Mouse (Mus musculus): ENCODE data around the gene Rbfox3.
"Not testable (repeated sequence)": the region's sequence is repeated elsewhere in the genome, so short reads cannot be mapped to it uniquely, and the experiment has no call there.

Gene Rbfox3

DNA sequence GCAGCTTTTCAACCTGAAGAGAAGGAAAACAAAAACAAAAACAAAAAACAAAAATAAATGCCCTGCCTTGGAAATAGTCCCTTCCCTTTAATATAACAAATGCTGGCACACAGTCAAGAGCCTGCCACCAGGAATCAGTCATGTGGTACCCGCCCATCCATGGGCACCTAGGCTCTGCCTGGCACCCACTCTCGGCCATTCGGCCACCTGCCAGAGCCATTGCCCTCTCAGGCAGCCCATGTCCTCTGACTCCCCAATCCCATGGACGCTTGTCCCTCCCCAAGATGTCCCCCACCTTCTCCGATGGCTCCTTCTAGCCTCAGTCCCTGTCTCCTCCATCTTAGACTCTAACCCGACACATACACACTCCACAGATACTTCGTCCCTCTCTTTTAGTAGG lies 100.0 kb downstream of the Rbfox3 start:
- no peak for DNase-seq

DNA sequence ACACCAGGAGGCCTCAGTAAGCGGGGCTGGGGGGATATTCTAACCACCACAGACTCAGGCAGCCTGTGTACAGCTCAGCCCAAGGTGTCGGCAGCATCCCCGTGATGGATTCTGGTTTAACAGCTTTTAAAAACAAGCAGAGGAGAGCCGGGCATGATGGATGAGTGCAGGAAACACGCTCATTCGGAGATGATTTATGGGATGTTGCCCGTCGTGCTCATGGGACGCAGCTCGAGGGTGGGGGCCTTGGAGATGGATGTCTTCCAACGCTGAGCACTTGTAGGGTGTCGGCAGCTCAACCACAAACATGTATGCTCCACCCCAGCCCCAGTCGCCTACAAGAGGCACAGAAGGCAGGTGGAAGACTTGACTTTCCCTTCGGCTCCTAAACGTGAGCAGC lies 103.9 kb downstream of the Rbfox3 start:
- no peak for DNase-seq

DNA sequence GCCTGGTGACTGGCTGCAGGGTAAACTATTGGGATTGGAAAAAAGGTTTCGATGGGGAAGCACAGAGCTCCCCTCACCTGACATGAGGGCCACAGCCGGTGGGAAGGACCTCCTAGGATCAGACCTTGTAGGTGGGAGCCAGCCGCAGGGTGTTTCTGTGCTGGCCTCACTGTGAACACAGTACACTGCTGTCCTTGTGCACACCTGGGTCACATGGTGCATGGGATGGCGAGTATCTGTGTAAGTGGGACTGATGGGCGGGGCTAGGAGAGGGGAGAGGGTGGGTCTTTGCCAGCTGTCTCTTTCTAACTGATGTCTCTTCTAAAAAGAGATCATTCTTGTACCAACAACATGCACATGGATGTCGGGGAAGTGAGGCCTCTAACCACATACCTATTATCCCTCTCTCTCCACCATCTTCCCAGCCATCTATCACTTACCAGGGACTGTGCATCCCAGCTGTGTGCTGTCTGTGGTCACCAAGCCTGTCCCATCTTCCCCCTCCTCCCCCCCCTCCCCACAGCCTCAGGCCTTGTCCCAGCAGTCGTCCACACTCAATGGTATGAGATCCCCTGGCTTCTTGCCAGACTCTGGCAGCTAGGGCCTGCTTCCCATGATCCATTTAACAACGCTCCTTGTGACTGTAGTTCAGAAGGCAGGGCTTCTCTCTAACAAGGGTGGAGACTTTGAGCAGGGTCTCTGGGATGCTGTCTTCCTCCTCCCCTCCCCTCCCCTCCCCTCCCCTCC lies 116.4 kb downstream of the Rbfox3 start:
- DNase-seq, result peak; percentile 27

DNA sequence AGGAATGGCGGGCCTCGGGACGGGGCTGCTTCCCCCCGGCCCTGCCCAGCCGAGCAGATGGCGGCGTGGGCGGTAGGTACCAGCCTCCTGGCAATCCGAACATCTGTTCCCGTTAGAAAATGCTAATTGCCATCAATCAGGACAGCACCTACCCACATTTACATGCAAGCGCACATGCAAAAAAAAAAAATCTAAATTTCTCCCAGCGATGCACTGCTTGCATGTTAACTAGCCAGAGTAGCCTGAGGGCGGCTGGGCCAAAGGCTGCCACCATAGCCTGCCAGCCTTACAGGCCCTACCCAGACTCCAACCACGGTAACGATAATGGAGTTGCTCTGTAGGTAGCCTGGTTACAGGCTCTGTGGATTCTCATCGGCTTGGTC lies 117.8 kb downstream of the Rbfox3 start:
- peak; percentile 90 for DNase-seq

DNA sequence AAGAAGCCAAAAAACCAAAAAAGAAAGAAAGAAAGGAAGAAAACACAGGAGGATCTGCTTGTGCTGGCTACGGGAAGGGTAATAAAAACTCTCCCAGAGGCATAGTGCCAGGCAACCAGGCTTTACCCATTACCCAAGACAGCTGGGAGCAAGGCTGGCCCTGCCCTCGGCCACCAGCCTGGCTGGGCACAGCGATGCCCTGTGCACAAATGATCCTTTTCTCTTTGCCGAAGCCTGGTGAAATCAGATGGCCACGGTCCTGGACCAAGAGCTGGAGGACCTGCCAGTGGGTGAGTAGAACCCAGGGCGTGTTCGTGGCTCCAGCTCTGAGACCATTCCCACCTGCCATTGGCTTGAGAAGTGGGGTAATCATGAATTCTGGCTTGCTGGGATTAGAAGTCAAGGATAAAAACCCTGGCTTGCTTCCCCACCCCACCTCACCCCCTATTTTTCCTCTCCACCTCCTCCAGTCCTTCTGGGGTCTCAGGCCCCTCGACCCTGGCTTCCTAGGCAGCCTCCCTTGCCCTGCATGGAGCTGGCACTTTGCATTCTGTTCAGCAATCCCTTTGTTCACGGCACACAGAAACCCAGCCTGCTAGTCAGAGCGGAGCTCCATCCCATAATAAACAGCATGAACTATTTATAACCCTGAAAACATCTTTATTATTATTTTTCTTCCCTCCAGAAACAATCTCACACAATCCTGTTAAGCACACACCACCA lies 118.3 kb downstream of the Rbfox3 start:
- peak; percentile 57 for DNase-seq

DNA sequence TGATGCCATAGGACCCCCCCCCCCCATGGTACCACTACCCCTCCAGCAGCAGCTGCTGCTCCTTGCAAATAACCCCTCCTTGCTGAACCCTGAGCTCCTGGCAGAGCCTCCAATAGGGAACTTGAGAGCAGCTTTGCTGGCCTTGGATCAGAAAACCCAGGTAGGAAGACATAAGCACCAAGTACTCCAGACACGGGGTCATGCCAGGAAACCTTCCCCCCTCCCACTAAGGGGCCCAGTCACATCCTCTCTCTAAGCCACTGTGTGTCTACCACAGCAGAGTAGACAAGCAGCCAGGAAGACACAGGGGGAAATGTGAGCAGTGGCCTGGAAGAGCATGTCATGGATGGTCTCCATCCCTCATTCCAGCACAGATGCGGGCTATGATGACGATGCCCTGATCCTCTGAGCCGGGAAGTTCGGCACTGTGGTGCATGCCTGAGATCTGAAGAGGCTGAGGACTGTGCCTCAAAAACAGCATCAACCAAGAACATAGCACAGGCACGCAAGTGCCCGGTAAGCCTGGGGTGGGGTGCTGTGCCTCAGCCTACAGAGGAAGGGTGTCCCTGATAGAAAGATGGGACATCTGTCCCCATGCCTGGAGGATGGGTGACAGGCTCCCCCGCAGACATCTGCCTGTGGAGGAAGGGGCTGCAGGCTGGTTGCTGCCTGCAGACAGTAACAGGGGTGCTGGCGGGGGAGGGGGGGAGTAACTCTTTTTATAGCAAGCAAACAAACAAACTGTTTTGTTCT lies 119.1 kb downstream of the Rbfox3 start:
- DNase-seq, result peak; percentile 88

DNA sequence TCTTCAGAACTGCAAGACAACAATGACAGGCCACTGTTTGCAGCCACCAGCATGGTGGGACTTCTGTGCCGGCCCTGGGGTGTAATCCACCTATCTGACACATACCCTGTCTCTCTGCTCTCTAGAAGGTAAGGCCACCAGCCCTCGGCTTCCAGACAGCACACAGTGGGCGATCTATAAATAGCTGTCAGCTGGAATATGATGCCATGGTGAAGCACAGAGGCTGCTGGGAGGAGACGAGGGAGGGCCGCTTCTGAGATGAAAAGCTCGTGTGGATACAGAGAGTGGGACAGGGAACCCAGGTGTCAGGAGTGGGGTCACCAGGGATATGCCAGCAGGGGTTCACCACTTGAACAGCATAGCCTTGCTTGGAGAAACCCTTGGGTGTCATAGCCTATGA lies 120.0 kb downstream of the Rbfox3 start:
- DNase-seq, result peak; percentile 64

DNA sequence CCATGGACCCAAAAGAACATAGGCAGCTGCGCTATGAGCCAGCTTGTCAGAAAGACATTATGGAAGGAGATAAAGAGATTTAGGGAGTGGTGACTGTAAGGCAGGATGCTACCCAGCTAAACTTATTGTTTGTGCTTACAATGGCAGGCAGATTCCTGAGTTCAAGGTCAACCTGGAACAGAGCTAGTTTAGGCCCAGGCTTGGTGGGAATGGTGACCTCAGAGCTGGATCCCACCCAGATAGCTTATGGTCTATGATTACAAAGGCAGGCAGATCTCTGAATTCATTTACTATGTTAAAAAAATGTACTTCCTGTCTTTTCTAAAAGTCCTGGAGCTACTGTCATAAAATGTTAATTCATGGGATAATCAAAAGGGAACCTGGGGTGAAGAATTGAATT lies 123.3 kb downstream of the Rbfox3 start:
- DNase-seq, result no peak

DNA sequence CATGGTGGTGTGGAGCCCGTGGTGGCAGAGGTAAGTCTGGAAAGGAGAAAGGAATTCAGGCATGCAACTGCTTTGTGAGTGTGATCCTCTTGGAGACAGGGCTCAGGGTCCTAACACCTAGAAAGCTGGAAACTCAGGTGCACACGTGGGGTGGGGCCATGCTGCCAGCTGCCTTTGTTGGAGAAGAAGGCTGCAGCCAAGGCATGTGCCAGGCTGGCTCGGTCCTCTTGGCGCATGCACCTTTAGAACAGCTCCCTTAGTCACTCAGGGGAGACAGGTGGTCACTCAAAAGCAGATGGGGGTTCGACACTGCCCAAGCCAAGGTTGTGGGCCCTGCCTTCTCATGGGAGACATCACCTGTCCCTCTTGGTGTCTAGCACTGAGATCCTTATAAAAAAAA lies 128.7 kb downstream of the Rbfox3 start:
- no peak for DNase-seq

DNA sequence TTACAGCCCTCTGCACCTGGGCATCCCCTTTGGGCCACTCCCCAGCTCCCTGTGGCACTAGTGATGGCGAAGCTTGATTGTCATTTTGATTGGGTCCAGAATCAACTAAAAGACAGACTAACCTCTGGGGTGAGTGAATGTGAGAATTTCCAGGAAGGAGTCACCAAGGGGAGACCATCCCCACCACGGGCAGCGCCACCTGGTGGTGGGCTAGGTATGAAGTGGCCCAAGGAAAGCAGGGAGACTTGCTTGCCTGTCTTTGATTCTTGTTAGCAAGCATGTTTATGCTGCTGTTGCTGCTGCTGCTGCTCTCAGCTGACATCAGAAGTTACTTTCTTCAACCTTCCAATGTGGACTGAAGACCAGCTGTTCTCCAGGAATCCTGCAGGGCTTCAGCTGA lies 135.6 kb downstream of the Rbfox3 start:
- DNase-seq, result no peak

DNA sequence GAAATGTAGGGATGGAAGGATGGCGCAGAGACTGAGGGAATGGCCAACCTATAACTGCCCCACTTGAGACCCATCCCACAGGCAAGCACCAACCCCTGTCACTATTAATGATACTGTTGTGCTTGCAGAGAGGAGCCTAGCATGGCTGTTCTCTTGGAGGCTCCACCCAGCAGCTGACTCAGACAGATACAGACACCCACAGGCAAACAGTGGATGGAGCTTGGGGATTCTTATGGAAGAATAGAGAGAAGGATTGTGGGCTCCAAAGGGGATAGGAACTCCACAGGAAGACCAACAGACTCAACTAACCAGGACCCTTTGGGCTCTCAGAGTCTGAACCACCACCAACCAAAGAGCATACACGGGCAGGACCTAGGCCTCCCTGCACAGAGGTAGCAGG lies 136.6 kb downstream of the Rbfox3 start:
- DNase-seq, result not testable (repeated sequence)

DNA sequence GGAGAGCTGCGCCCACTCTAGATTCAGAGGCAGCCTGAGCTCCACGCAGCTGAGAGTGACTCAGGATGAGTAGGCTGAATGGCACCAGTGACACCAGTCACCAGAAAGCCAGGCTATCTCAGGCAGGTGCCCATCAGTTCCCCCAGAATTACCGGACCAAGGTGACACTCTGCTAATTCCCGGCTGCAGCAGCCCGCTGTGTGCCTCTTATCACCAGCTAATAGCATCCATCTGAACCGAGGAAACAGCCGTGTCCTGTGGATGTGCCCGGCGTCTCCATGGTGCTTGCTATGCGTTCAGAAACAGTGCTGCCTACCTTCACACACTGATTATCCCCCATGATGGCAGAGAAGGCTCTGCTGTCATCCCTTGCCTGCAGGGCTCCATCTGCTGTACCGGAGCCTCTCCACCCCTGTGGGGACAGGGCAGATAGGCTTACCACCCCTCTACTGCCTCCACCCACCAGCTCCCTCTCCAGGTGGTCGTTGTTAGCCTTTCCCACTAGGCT lies 138.3 kb downstream of the Rbfox3 start:
- DNase-seq, result no peak

DNA sequence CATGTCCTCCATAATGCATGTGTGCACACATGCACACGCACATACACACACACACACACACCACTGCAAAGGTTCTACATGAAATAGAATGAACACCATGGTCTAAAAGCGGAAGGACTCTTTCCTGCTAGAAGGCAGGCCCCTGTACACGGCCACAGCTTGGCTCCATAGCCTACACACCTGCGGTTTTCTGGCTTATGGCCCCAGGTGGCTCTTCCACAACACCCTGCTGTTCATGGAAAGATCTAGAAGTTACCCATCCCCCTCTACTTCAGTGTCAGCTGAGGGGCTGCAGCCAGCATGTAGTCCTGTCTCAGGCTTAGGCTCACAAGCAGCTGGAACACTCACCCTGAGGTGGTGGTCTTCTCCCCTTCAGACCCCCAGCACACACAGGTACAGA lies 140.0 kb downstream of the Rbfox3 start:
- DNase-seq, result no peak

DNA sequence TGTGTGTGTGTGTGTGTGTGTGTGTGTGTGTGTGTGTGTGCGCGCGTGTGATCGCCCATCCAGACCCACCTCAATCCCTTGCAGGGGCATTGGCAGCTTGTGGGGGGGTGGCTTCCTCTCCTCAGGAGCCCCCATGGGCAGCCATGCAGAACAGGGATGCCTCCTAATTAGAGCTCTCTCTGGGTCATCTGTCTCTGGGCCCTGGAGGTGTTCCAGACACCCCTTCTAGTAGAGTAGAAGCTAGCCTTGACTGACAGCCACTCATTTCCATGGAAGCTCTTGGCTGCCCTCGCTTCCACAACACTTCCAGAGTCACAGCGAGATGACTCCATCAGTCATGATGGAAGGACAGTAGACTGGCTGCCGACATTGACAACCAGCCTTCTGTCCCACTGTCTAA lies 140.6 kb downstream of the Rbfox3 start:
- DNase-seq, result no peak

DNA sequence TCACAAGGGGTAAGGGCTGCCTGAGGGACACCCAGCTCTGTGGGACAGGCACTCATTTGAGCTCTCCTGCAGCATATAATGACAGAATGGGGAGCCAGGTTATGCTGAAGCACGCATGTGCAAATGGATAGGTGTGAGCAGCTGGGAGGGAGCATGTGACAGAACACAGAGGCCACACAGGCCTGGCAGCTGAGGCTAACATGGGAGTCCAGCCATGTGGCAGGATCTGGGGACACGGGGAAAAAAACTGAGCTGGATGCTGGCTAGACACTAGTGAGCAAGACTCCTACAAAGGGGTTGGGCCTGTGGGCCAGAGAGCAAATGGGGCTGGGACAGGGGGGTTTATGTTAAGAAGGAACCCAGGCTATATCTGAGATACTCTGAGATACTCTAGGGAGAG lies 141.9 kb downstream of the Rbfox3 start:
- DNase-seq, result no peak

DNA sequence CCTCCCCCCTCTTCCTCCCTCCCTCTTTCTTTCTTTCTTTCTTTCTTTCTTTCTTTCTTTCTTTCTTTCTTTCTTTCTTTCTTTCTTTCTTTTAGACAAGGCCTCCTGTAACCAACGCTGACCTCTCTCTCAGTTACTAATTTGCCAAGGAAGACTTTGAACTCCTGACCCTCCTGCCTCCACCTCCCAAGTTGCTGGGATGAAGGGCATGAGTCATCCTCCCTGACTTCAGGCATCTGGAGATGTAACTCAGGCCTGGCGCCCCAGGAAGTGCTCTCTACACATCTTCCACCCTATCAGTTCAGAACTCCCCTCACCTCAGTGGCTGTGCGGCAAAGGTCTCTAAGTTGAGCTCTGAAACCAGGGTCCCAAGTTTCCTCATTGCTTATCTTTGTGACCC lies 143.0 kb downstream of the Rbfox3 start:
- DNase-seq, result no peak

DNA sequence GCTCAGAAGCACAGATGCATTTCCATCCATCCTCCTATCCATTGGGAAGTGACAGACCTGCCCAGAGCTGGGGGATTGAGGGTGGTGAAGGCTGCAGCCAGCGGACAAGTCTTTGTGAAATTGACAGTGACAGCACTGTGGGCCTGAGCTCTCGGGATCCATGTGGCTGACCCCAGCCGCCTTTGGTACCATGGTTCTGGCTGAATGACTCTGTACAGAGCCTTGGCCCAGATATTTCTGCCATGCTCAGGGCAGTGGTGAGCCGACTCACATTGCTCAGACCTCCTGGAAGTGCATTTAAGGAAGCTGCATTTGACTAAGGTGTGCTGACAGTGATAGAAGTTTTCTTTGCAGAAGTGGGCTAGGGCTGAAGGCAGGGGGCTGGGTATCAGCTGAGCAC lies 144.0 kb downstream of the Rbfox3 start:
- no peak for DNase-seq

DNA sequence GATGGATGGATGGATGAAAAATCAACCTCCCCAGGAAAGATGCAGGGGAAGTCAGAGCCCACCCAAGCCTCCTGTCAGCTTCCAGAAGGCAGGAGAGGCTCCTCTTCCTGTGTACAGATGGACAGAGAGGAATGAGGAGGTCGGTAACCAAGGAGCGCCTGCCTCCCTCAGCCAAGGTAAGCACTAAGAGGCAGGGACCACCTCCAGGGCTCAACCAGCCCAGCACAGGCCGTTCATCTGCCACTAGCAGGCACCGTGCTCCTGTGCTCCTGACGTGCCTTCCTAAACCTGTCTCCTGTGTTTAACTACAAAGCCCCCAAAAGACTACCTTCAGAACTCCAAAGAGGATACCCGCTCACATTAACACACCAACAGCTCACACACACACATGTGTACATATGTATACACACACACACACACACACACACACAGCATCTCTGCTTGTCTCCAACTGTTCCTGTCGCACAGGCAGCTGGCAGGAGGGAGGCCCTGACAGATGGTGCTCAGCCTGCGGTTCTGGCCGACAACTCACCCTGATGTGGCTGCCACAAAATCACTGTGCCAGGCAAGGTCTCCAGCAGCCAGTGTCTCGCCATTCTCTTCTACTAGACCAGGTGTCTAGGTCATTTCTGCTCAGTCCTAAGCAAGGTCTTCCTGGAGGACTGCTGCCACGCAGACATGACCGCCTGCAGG lies 151.0 kb downstream of the Rbfox3 start:
- peak; percentile 58 for DNase-seq

DNA sequence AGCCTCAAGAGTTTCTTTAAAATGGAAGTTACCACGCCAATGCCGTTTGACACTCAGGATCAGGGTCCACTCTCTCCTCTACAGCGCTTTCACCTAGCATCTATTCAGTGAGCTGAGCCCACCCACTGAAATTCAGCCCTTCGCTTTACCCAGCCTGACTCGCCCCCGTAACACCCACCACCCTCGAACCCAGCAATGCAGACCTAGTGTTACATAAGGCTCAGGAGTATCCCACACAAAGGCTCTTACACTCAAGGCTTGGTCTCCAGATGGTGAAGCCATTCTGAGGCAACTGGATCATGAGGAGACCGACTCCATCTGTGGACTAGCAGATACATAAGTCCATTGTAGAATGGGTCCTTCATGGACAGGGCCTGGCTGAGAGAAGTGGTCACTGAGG lies 152.2 kb downstream of the Rbfox3 start:
- DNase-seq, result peak; percentile 60

DNA sequence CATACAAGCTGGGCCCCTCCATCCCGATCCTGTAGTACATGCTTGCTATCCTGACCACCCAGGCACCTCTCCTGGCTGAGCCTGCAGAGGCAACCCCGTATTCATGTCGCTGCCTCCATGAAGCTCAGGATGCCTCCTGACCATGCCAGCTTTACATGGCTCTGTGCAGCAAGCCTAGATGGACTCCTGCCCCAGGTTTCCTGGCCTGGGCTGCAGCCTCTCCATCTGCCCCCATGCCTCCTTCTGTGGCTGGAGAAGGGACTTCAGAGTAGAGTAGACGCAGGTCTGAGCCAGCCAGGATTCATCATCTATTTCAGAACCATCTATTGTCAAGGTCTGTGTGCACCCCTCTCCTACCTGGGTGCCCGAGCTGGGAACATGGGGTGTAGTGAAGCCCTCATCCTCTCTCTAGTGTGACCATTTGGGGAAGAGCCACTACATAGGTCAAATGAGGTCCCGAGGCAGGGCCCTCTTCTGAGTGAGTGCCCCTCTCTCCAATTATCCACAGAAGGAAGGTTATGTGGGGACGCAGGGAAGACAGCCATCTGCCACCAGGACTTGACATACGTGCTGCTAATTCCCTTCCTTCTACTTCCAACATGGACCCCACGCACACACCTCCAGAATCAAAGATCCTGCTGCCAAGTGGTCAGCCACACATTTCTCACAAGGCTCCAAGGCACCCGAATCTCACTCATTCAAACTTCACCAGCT lies 153.0 kb downstream of the Rbfox3 start:
- no peak for DNase-seq

DNA sequence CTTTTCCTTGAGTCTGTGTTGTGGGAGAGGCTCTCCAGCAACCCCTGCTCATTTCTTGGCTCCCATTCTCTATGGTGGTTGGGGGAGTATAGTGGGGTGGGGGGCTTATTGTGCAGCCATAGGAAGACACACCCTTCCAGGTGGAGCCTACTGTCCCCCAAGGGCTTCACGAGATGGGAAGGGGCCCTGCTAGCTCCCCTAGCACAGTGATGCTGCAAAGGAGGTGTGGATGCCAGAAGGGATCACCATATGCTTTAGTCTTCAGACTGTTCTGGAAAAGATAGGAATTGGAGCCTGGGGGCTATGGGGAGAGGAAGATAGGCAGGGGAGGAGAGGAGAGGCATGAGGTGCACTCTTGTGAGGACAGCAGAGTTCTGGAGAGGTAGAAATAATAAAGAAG lies 153.9 kb downstream of the Rbfox3 start:
- no peak for DNase-seq

DNA sequence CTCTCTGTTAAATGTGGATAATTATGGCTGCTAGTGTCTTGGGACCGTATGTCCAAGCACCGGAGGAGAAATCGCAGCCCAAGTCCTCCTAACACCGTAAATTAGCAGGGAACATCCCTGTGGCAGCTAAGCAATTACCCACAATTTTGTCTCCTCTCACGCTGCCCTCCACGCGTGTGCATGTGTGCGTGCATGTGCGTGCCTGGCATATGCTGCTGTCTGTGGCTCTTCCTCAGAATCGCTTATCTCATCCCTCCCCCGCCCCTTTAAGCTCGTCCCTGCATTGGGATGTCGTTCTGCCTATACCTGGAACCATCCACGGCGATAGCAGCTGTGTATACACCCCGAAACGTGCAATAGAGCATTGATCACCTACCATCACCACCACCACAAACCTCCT lies 156.4 kb downstream of the Rbfox3 start:
- DNase-seq, result no peak

DNA sequence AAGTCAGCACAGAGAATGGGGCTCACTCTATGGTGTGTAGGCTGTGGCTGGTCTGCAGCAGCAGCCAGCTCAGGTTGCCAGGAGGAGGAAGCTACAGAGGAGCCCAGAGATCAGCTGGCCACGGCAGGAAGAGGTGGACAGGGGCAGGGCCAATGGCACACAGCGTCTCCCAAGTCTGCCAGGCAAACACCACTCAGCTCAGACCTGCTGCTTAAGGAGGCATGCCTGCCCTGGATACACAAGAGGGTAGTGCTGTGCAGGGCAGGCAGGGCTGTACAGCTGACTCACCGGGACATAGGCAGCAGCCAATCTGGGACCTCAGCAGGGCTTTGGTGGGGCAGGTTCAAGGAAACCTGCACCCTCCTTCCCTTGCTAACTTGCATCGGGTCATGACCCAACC lies 156.9 kb downstream of the Rbfox3 start:
- no peak for DNase-seq

Measured in layer of hippocampus, adult 9-11 months (tissue).